Mouse (Mus musculus) neural tube, embryonic 15.5 days (tissue): Measurements from ENCODE around the gene Cep57. TPM values are rescaled to one million over a fixed set of nuclear protein-coding genes. Genes with fewer than 3 reads are reported as not detected.

Experiments
- ATAC-seq: fragments of 200-750 bp; cut with Nextera tagmentation; 2 replicates; pipeline ENCODE4 v1.8.0; 2017; ENCODE audit warnings: mild to moderate bottlenecking, moderate TSS enrichment, moderate library complexity; ENCODE audit not compliant: low FRiP score
- H3K27ac ChIP-seq: fragments of 300-500 bp; sonication (generic); replicated peaks from 2 replicates; pipeline ENCODE4 v1.5.1; 2015; ENCODE audit warnings: mild to moderate bottlenecking, inconsistent platforms
- H3K27me3 ChIP-seq: fragments of 300-500 bp; sonication (generic); replicated peaks from 2 replicates; pipeline ENCODE4 v1.6.1; 2015; ENCODE audit warnings: inconsistent platforms
- H3K36me3 ChIP-seq: fragments of 300-500 bp; sonication (generic); 2 replicates; pipeline ENCODE4 v1.6.1; 2015; ENCODE audit warnings: inconsistent platforms
- H3K4me1 ChIP-seq: fragments of 300-500 bp; sonication (generic); 2 replicates; pipeline ENCODE4 v1.6.1; 2015; ENCODE audit warnings: inconsistent platforms
- H3K4me2 ChIP-seq: fragments of 300-500 bp; sonication (generic); 2 replicates; pipeline ENCODE4 v1.6.1; 2015; ENCODE audit warnings: inconsistent platforms, mild to moderate bottlenecking, moderate library complexity
- H3K4me3 ChIP-seq: fragments of 300-500 bp; sonication (generic); replicated peaks from 2 replicates; pipeline ENCODE4 v1.5.1; 2015; ENCODE audit warnings: mild to moderate bottlenecking, inconsistent platforms
- H3K9ac ChIP-seq: fragments of 300-500 bp; sonication (generic); replicated peaks from 2 replicates; pipeline ENCODE4 v1.6.1; 2015; ENCODE audit warnings: mild to moderate bottlenecking, inconsistent platforms
- H3K9me3 ChIP-seq: fragments of 300-500 bp; sonication (generic); replicated peaks from 2 replicates; pipeline ENCODE4 v1.6.1; 2016; ENCODE audit warnings: inconsistent platforms
- WGBS: fragments of 180-500 bp; shearing (Covaris S2); methylation state at CpG from one replicate; pipeline ENCODE4 v1.1.7; 2015; ENCODE audit warnings: mixed read lengths; 5-methylcytosine and 5-hydroxymethylcytosine counted together
- polyA plus RNA-seq: library from polyadenylated mRNA; unstranded; fragments of >200 nt; fragmentation: Nextera tagmentation; extraction: Ambion mirVana; gene quantifications from 2 replicates; pipeline ENCODE4 v1.2.1, GENCODE M21; 2015

Gene Cep57
- polyA plus RNA-seq, 1 experiment from 2014 or later = 33.5 TPM

- Histone ChIP-seq H3K27ac (peak overlapping the region; percentile 98), H3K9me3 (no peaks in the 10 kb centered on the region), H3K4me3 (peak overlapping the region; percentile 81), H3K4me1 (peaks cover 32% of the 10 kb centered on the region), H3K4me2 (peak overlapping the region; percentile 82), H3K9ac (peak overlapping the region; percentile 87), H3K27me3 (no peaks in the 10 kb centered on the region), H3K36me3 (peaks cover 24% of the 10 kb centered on the region)
- peak; percentile 20 for ATAC-seq
- WGBS = under 1% methylated on average over 23 of the region's 23 CpGs
Observed at GRCm38 (mm10) chr9:13828087-13828441, 1.2 kb upstream of the Cep57 start.

- H3K4me3 ChIP-seq = peak within 1 kb of the TSS; percentile 81
- no peaks in the 10 kb centered on the region for H3K27me3 ChIP-seq
- H3K9me3 ChIP-seq = no peaks in the 10 kb centered on the region
- peaks cover 19% of the 10 kb centered on the region for H3K36me3 ChIP-seq
- ATAC-seq = peak; percentile 96
- H3K27ac ChIP-seq = peak within 1 kb of the TSS; percentile 98
- H3K4me1 ChIP-seq = peaks cover 32% of the 10 kb centered on the region
- under 1% methylated on average over 65 of the region's 67 CpGs for WGBS
- peak within 1 kb of the TSS; percentile 82 for H3K4me2 ChIP-seq
- H3K9ac ChIP-seq = peak within 1 kb of the TSS; percentile 87
Observed at GRCm38 (mm10) chr9:13827406-13828086, 639 bp upstream of the Cep57 start, which contains the start of gene Fam76b. TSS of gene Fam76b (plus strand) at chr9:13827716.

GRCm38 (mm10) chr9:13826391-13826805 is 509 bp downstream of the Cep57 start:
- peaks cover 32% of the 10 kb centered on the region for H3K4me1 ChIP-seq
- H3K9ac ChIP-seq = peak overlapping the region; percentile 83
- ATAC-seq = peak; percentile 16
- H3K36me3 ChIP-seq = peaks cover 9% of the 10 kb centered on the region
- peak overlapping the region; percentile 98 for H3K27ac ChIP-seq
- WGBS = under 1% methylated on average over 31 of the region's 31 CpGs
- peak overlapping the region; percentile 76 for H3K4me2 ChIP-seq
- H3K4me3 ChIP-seq = peak overlapping the region; percentile 81
- H3K27me3 ChIP-seq = no peaks in the 10 kb centered on the region
- H3K9me3 ChIP-seq = no peaks in the 10 kb centered on the region

- peak overlapping the region; percentile 83 for H3K9ac ChIP-seq
- 5% methylated on average over 8 of the region's 8 CpGs for WGBS
- peak overlapping the region; percentile 81 for H3K4me3 ChIP-seq
- peak overlapping the region; percentile 76 for H3K4me2 ChIP-seq
- ATAC-seq = no peak
- H3K27ac ChIP-seq = peak overlapping the region; percentile 98
- H3K4me1 ChIP-seq = peaks cover 30% of the 10 kb centered on the region
- H3K27me3 ChIP-seq = no peaks in the 10 kb centered on the region
- H3K9me3 ChIP-seq = no peaks in the 10 kb centered on the region
- H3K36me3 ChIP-seq = peaks cover 9% of the 10 kb centered on the region
Observed at GRCm38 (mm10) chr9:13825896-13826295, 1.0 kb downstream of the Cep57 start.

- WGBS = 99% methylated on average over 3 of the region's 3 CpGs
Observed at GRCm38 (mm10) chr9:13820774-13821173, 6.1 kb downstream of the Cep57 start.

DNA sequence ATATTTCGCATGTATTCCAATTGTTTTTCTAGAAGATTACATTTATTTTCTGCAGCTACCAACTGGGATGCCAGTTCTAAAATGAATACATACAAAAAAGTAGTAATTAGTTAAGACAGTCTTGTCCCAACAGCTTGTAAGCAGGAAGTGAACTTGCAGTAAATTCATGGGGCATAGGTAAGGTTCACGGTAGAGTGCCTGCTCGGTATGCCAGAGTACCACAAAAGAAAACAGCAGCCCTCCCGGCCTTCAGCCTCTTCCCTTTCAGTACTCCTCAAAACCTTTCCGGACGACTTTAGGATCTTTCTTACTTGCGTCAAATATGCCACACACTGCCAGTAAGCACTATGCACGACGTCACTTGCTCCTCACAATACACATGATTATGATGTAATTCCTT is 8.5 kb downstream of the Cep57 start:
- Histone ChIP-seq H3K9ac (no peak overlapping the region), H3K9me3 (no peaks in the 10 kb centered on the region), H3K27me3 (no peaks in the 10 kb centered on the region), H3K36me3 (peaks cover 55% of the 10 kb centered on the region), H3K27ac (no peak overlapping the region), H3K4me2 (no peak overlapping the region), H3K4me1 (no peaks in the 10 kb centered on the region; the same call in 1 of the 2 replicates), H3K4me3 (no peak overlapping the region)
- WGBS = 93% methylated on average over 9 of the region's 9 CpGs
- no peak for ATAC-seq

More at GRCm38 (mm10) chr9:13820774-13821173, 6.1 kb downstream of the Cep57 start:
- ATAC-seq = no peak
- Histone ChIP-seq H3K9ac (no peak overlapping the region), H3K27ac (no peak overlapping the region), H3K36me3 (peaks cover 43% of the 10 kb centered on the region), H3K9me3 (no peaks in the 10 kb centered on the region), H3K4me3 (no peak overlapping the region), H3K27me3 (no peaks in the 10 kb centered on the region), H3K4me2 (no peak overlapping the region), H3K4me1 (peaks cover 18% of the 10 kb centered on the region)

GRCm38 (mm10) chr9:13809937-13810336 is 17.0 kb downstream of the Cep57 start:
- Histone ChIP-seq H3K4me1 (no peaks in the 10 kb centered on the region), H3K27me3 (no peaks in the 10 kb centered on the region), H3K36me3 (peaks cover 56% of the 10 kb centered on the region), H3K9ac (no peak overlapping the region), H3K4me3 (no peak overlapping the region), H3K9me3 (no peaks in the 10 kb centered on the region), H3K4me2 (no peak overlapping the region), H3K27ac (no peak overlapping the region)
- ATAC-seq = no peak

- ATAC-seq = no peak
- Histone ChIP-seq H3K4me1 (no peaks in the 10 kb centered on the region), H3K9ac (no peak overlapping the region), H3K36me3 (peaks cover 58% of the 10 kb centered on the region), H3K9me3 (no peaks in the 10 kb centered on the region), H3K27ac (no peak overlapping the region), H3K27me3 (no peaks in the 10 kb centered on the region), H3K4me3 (no peak overlapping the region), H3K4me2 (no peak overlapping the region)
- 93% methylated on average over 5 of the region's 5 CpGs for WGBS
Observed at GRCm38 (mm10) chr9:13807657-13808056, 19.2 kb downstream of the Cep57 start.

- H3K4me3 ChIP-seq = no peak overlapping the region
- peaks cover 51% of the 10 kb centered on the region for H3K36me3 ChIP-seq
- no peak for ATAC-seq
- H3K9me3 ChIP-seq = no peaks in the 10 kb centered on the region
- no peak overlapping the region for H3K9ac ChIP-seq
- H3K27ac ChIP-seq = no peak overlapping the region
- no peaks in the 10 kb centered on the region for H3K27me3 ChIP-seq
- no peak overlapping the region for H3K4me2 ChIP-seq
- no peaks in the 10 kb centered on the region for H3K4me1 ChIP-seq
- WGBS = 96% methylated on average over 7 of the region's 7 CpGs
Observed at GRCm38 (mm10) chr9:13806854-13807253, 20.1 kb downstream of the Cep57 start.

GRCm38 (mm10) chr9:13804480-13804879 is 22.4 kb downstream of the Cep57 start:
- no peaks in the 10 kb centered on the region for H3K4me1 ChIP-seq
- no peak overlapping the region for H3K4me3 ChIP-seq
- WGBS = 82% methylated on average over 1 of the region's 1 CpGs
- no peak overlapping the region for H3K9ac ChIP-seq
- ATAC-seq = no peak
- no peaks in the 10 kb centered on the region for H3K9me3 ChIP-seq
- no peak overlapping the region for H3K27ac ChIP-seq
- H3K36me3 ChIP-seq = peaks cover 50% of the 10 kb centered on the region
- H3K27me3 ChIP-seq = no peaks in the 10 kb centered on the region
- no peak overlapping the region for H3K4me2 ChIP-seq

DNA sequence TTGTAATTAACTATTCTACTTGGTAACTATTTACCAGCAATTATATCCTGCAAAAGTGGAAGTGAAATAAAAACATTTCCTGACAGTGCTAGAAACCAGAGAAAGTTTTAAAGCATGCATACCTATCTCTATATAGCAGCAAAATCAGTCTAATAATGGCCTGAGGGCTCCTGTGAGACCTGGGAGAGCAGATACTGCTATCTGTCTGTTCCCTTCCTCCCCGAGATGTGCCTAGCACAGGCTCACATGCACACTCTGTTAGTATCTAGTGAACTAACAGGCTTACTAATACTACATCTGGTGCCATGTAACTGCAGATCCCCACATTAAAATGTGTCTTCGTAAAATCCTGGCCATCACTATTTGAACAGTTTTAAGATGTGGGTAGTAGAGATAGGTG is 32.2 kb downstream of the Cep57 start:
- Histone ChIP-seq H3K4me1 (no peaks in the 10 kb centered on the region), H3K4me3 (no peak overlapping the region), H3K27ac (no peak overlapping the region), H3K9ac (no peak overlapping the region), H3K27me3 (no peaks in the 10 kb centered on the region), H3K9me3 (no peaks in the 10 kb centered on the region), H3K4me2 (no peak overlapping the region), H3K36me3 (peaks cover 39% of the 10 kb centered on the region)
- 97% methylated on average over 2 of the region's 2 CpGs for WGBS
- ATAC-seq = no peak

DNA sequence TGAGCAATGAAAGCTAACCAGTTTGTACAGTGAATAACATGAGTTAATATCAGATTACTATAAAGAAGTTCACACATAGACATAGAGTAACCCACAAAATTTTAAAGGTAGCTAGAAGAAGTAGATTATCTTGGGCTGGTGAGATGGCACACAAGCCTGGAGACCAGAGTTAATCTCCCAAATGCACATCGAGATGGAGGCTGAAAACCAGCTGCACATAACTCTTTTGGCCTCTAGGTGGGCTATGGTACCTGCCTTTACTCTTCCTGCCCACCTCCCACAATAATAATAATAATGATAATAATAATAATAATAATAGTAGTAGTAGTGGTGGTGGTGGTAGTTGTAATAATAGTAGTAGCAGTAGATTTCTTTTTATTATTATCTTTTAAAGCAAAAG is 32.6 kb downstream of the Cep57 start:
- ATAC-seq = no peak
- Histone ChIP-seq H3K4me1 (no peaks in the 10 kb centered on the region), H3K9me3 (no peaks in the 10 kb centered on the region), H3K27me3 (no peaks in the 10 kb centered on the region), H3K27ac (no peak overlapping the region), H3K4me3 (no peak overlapping the region), H3K4me2 (no peak overlapping the region), H3K9ac (no peak overlapping the region), H3K36me3 (peaks cover 38% of the 10 kb centered on the region)
- 81% methylated on average over 1 of the region's 1 CpGs for WGBS
